8 mouse cellular contexts compared by ENCODE assay signal in genomic region chr11:32286695-32287492, GRCm38 (mm10). TPM values are rescaled to one million over a fixed set of nuclear protein-coding genes. Genes with fewer than 3 reads are reported as not detected.
DNase-seq lines count a peak whose midpoint lies in the region; ATAC-seq lines count a peak whose summit lies in the region.
"Not testable (repeated sequence)": the region's sequence is repeated elsewhere in the genome, so short reads cannot be mapped to it uniquely, and the experiment has no call there.

TSS of gene Hbq1b (plus strand) at chr11:32286965.

- 20% methylated on average over 32 of the region's 33 CpGs for WGBS in intestine, embryonic 15.5 days

- intact Hi-C loops in gastrocnemius, postnatal 36 days (cut with DNase I) = loop anchor here (5.0 kb wide), 1 partner anchor 105 kb away; no protein-coding TSS in a partner anchor
- intact Hi-C loops in left cerebral cortex, postnatal 14 days (cut with DNase I) = loop anchor here (10.0 kb wide), 1 partner anchor 48 kb away; no protein-coding TSS in a partner anchor

- not testable (repeated sequence) for H3K27me3 ChIP-seq in intestine, embryonic 15.5 days (replicated peaks)

- H3K4me3 ChIP-seq in intestine, embryonic 15.5 days (replicated peaks) = peak within 1 kb of the TSS; percentile 20; the same call in 1 of the 2 replicates

- DNase-seq in adrenal gland, adult (ENCODE audit: inconsistent age in 2 of 2, low spot score in 1 of 2) = peak; percentile 77 to 92
- DNase-seq in embryo, embryonic 11 days = peak; percentile 71
- peak; percentile 72 to 76 for DNase-seq in gastrocnemius, postnatal 36 days
- DNase-seq in left cerebral cortex, postnatal 14 days (ENCODE audit: low spot score in 2 of 2) = peak; percentile 87
- peak; percentile 81 for DNase-seq in right cerebral cortex, postnatal 14 days
- peak; percentile 65 for DNase-seq in urinary bladder, postnatal 25 days (ENCODE audit: low spot score)

- not testable (repeated sequence) for H3K9ac ChIP-seq in intestine, embryonic 15.5 days

- H3K27ac ChIP-seq in intestine, embryonic 15.5 days = not testable (repeated sequence)

- H3K36me3 ChIP-seq in intestine, embryonic 15.5 days = not testable (repeated sequence)

- H3K4me1 ChIP-seq in intestine, embryonic 15.5 days (replicated peaks) = not testable (repeated sequence)

- H3K9me3 ChIP-seq in intestine, embryonic 15.5 days = not testable (repeated sequence)

- H3K4me2 ChIP-seq in intestine, embryonic 15.5 days (replicated peaks) = peak within 1 kb of the TSS; percentile 59

- peak; percentile 71 for ATAC-seq in intestine, embryonic 15.5 days
- ATAC-seq in megakaryocyte-erythroid progenitor cell, adult 5-6 weeks (replicated peaks; ENCODE audit: low FRiP score, low TSS enrichment, poor library complexity, severe bottlenecking) = peak; percentile 66

RNA-seq across cellular contexts. Expression of gene Hbq1b, which starts in this region (rescaled TPM):
- total RNA-seq in gastrocnemius, postnatal 36 days (2021) = not detected
- 3.0 and 3.3 TPM in 2 replicates for polyA plus RNA-seq in intestine, embryonic 15.5 days (2015; fragmentation: Nextera tagmentation; extraction: Ambion mirVana)
- total RNA-seq in left cerebral cortex, postnatal 14 days (2021) = 1 to 10 TPM; 1.4 to 2.2 TPM
- total RNA-seq in megakaryocyte-erythroid progenitor cell, adult 5-6 weeks (2014; fragmentation: Nextera tagmentation) = not detected in 2 replicates
- not detected in 2 replicates for total RNA-seq in megakaryocyte-erythroid progenitor cell, adult 5-6 weeks (2017)

Comparison
In these comparisons a context has a peak if more than half of its experiments do, and no peak if none do; other contexts are left out.
1. Peak in DNase-seq in gastrocnemius, postnatal 36 days; RNA of the gene not detected or under 1 TPM.
2. Peak in ATAC-seq in megakaryocyte-erythroid progenitor cell, adult 5-6 weeks; RNA of the gene not detected or under 1 TPM.